Mouse (Mus musculus) left cerebral cortex, postnatal 10 days (tissue): ENCODE results near the gene 6030468B19Rik. TPM values are rescaled to one million over a fixed set of nuclear protein-coding genes. Genes with fewer than 3 reads are reported as not detected.
"Not testable (repeated sequence)": the region's sequence is repeated elsewhere in the genome, so short reads cannot be mapped to it uniquely, and the experiment has no call there.

ENCODE experiments used
- DNase-seq, 2 experiments: peaks; one replicate each; pipeline ENCODE4 v3.0.0; 2021 to 2022; ENCODE audit warnings: low spot score in 2 of 2, mixed read lengths in 1 of 2; ENCODE audit errors: extremely low spot score in 1 of 2
- intact Hi-C: fragments of 180-260 bp; cut with DNase I; formaldehyde crosslinking; loops from one replicate; pipeline ENCODE4 v1.15.1; 2025
- total RNA-seq, 2 experiments: library from RNA; stranded (reverse); gene quantifications; 2 replicates each; pipeline ENCODE4 v1.2.3; 2021

Gene 6030468B19Rik
- total RNA-seq, 2 experiments from 2014 or later, result not detected

- intact Hi-C loops, result no loop called here
- DNase-seq, result no peak
Observed at GRCm38 (mm10) chr11:117794035-117794551, 3.4 kb upstream of the 6030468B19Rik start.

- intact Hi-C loops, result no loop called here
- no peak for DNase-seq
Observed at GRCm38 (mm10) chr11:117796954-117797353, 506 bp upstream of the 6030468B19Rik start.

GRCm38 (mm10) chr11:117798160-117798541 lies 691 bp downstream of the 6030468B19Rik start:
- intact Hi-C loops, result no loop called here
- DNase-seq, result no peak

- no peak for DNase-seq
- intact Hi-C loops, result no loop called here
Observed at GRCm38 (mm10) chr11:117799174-117799573, 1.7 kb downstream of the 6030468B19Rik start.

GRCm38 (mm10) chr11:117800038-117800437 lies 2.6 kb downstream of the 6030468B19Rik start:
- intact Hi-C loops, result no loop called here
- DNase-seq, result no peak

GRCm38 (mm10) chr11:117801650-117802049 lies 4.2 kb downstream of the 6030468B19Rik start:
- no peak for DNase-seq
- intact Hi-C loops, result no loop called here

GRCm38 (mm10) chr11:117803166-117803688 lies 5.8 kb downstream of the 6030468B19Rik start:
- intact Hi-C loops, result no loop called here
- DNase-seq, result no peak

GRCm38 (mm10) chr11:117806781-117807180 lies 9.3 kb downstream of the 6030468B19Rik start:
- DNase-seq, result no peak
- intact Hi-C loops, result no loop called here

GRCm38 (mm10) chr11:117809407-117810311 lies 12.2 kb downstream of the 6030468B19Rik start, which contains the start of the genes Gm20708 and Syngr2:
Gm20708 (plus strand) TSS chr11:117809668.
Syngr2 (plus strand) TSS chr11:117809668.
- intact Hi-C loops, result no loop called here
- peak in 1 of 2 experiments; percentile 83 for DNase-seq

- intact Hi-C loops, result no loop called here
- DNase-seq, result peak in 1 of 2 experiments; percentile 92
Observed at GRCm38 (mm10) chr11:117810401-117811046, 13.1 kb downstream of the 6030468B19Rik start.

GRCm38 (mm10) chr11:117813867-117814266 lies 16.4 kb downstream of the 6030468B19Rik start:
- DNase-seq, result no peak
- intact Hi-C loops, result no loop called here

GRCm38 (mm10) chr11:117814704-117815366 lies 17.4 kb downstream of the 6030468B19Rik start:
- no peak for DNase-seq
- intact Hi-C loops, result no loop called here

- intact Hi-C loops, DNase-seq: not testable (repeated sequence)
Observed at GRCm38 (mm10) chr11:117815850-117816249, 18.4 kb downstream of the 6030468B19Rik start.

- no peak for DNase-seq
- intact Hi-C loops, result no loop called here
Observed at GRCm38 (mm10) chr11:117816389-117816996, 19.0 kb downstream of the 6030468B19Rik start.

- DNase-seq, result no peak
- intact Hi-C loops, result no loop called here
Observed at GRCm38 (mm10) chr11:117819095-117819494, 21.6 kb downstream of the 6030468B19Rik start.

GRCm38 (mm10) chr11:117820173-117820572 lies 22.7 kb downstream of the 6030468B19Rik start:
- no peak for DNase-seq
- intact Hi-C loops, result loop anchor here (5.0 kb wide), 1 partner anchor 453 kb away; no protein-coding TSS in a partner anchor

GRCm38 (mm10) chr11:117821868-117822267 lies 24.4 kb downstream of the 6030468B19Rik start:
- intact Hi-C loops, result loop anchor here (5.0 kb wide), 1 partner anchor 455 kb away; no protein-coding TSS in a partner anchor
- DNase-seq, result no peak

GRCm38 (mm10) chr11:117822728-117823241 lies 25.3 kb downstream of the 6030468B19Rik start:
- peak in 1 of 2 experiments; percentile 64 for DNase-seq
- intact Hi-C loops, result loop anchor here (5.0 kb wide), 1 partner anchor 455 kb away; no protein-coding TSS in a partner anchor
